Mouse (Mus musculus) liver, adult 2 months (tissue): ENCODE measurements around the gene Lmntd1. TPM values are rescaled to one million over a fixed set of nuclear protein-coding genes. Genes with fewer than 3 reads are reported as not detected.

ENCODE experiments used
- DNase-seq: peaks from one replicate; pipeline ENCODE4 v3.0.0-alpha.2; 2011; ENCODE audit warnings: low read depth, low spot score; ENCODE audit errors: extremely low read depth
- H3K27ac ChIP-seq: fragments of 200-500 bp; replicated peaks from 2 replicates; pipeline ENCODE4 v1.5.1; 2012; ENCODE audit warnings: low read depth, mild to moderate bottlenecking, control low read depth, inconsistent platforms, low read length; ENCODE audit not compliant: insufficient read depth
- H3K27me3 ChIP-seq: fragments of 200-500 bp; 2 replicates; pipeline ENCODE4 v1.6.1; 2012; ENCODE audit warnings: mild to moderate bottlenecking, moderate library complexity, low read length, inconsistent platforms; ENCODE audit not compliant: control insufficient read depth, insufficient read depth
- H3K36me3 ChIP-seq: fragments of 200-500 bp; 2 replicates; pipeline ENCODE4 v1.6.1; 2012; ENCODE audit warnings: low read length, inconsistent platforms; ENCODE audit not compliant: control insufficient read depth, insufficient read depth
- H3K4me1 ChIP-seq: fragments of 200-500 bp; 2 replicates; pipeline ENCODE4 v1.6.1; 2011; ENCODE audit warnings: low read length; ENCODE audit not compliant: control insufficient read depth, insufficient read depth
- H3K4me3 ChIP-seq: fragments of 200-500 bp; 2 replicates; pipeline ENCODE4 v1.5.1; 2011; ENCODE audit warnings: low read depth, mild to moderate bottlenecking, control low read depth, low read length, moderate library complexity; ENCODE audit not compliant: insufficient read depth
- H3K79me2 ChIP-seq: fragments of 200-500 bp; 2 replicates; pipeline ENCODE4 v1.6.1; 2012; ENCODE audit warnings: inconsistent platforms, mild to moderate bottlenecking, low read length, moderate library complexity; ENCODE audit not compliant: control insufficient read depth, insufficient read depth
- H3K9ac ChIP-seq: fragments of 200-500 bp; 2 replicates; pipeline ENCODE4 v1.6.1; 2012; ENCODE audit warnings: low read depth, mild to moderate bottlenecking, control low read depth, inconsistent platforms, low read length
- CTCF ChIP-seq: fragments of 200-500 bp; IDR thresholded peaks from 2 replicates; pipeline ENCODE4 v1.5.1; 2011; ENCODE audit warnings: low read depth, low read length, control low read depth
- POLR2A ChIP-seq: fragments of 200-500 bp; IDR thresholded peaks from 2 replicates; pipeline ENCODE4 v1.6.1; 2011; ENCODE audit warnings: low read length, control low read depth; ENCODE audit not compliant: insufficient read depth; ENCODE audit errors: extremely low read depth
- WGBS: fragments of 180-500 bp; shearing (Covaris S2); methylation state at CpG from one replicate; pipeline ENCODE4 v1.1.7; 2018; 5-methylcytosine and 5-hydroxymethylcytosine counted together
- polyA plus RNA-seq: library from polyadenylated mRNA; depleted of rRNA; stranded (reverse); fragments of >200 nt; gene quantifications from 2 replicates; pipeline ENCODE4 v1.2.3, GENCODE M21; 2012
- total RNA-seq: library from RNA; depleted of rRNA; stranded (reverse); fragments of >200 nt; gene quantifications from 2 replicates; pipeline ENCODE4 v1.2.3, GENCODE M21; 2014

Lmntd1 gene
- total and polyA plus RNA-seq, 2 experiments: not detected

DNA sequence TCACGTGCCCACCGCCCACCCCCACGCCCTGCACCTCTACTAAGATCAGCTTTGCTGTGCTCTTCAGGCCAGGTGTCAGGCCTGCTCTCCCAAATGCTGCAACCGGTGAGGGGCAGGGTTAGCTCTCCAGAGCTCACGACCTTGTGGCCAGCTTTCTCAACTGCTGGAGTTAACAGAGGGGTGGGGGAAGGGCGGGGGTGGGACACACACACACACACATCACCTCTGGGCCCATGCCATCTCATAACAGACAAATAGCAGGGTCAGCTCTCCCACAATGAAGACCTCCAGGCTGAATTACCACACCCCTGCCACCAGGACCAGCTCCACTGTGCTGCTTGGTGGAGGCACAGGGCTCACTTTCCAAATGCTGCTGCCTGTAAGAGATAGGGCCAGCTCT lies 266.5 kb downstream of the Lmntd1 start:
- peak; percentile 57 for DNase-seq

DNA sequence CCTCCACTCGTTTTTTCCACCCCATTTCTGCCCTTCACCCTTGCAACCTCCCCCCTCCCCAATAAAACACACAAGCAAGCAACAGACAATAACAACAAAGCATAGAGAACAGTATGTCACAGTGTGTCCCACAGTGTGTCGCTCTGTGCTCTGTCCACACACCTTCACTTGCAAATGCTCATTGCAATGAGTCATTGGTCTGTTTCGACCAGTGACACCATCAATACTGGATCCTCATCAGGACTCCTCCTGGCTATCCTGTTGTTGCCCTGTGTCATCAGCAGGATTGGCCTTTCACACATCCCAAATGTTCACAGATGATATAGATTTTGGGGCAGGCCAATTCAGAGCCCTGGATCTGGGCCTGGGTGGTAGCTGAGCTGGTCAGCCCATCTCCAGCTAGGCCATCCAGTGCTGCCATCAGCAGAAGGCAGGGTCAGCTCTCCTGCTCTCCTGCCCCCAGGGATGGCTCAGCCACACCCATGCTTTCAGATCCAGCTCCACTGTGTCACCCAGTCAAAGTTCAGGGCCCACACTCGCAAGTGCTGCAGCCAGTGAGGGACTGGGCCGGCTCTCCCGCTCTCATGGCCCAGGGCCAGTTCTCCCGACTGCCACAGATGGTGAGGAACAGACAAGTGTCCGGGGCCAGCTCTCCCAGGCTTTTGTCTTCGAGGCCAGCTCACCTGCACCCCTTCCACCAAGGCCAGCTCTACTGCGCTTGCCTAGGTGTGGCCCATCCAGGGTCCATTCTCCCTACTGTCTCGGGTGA lies 267.1 kb downstream of the Lmntd1 start:
- Histone ChIP-seq H3K79me2 (no peaks in the 10 kb centered on the region), H3K9ac (peak overlapping the region; percentile 44), H3K36me3 (no peaks in the 10 kb centered on the region), H3K4me1 (peaks cover 20% of the 10 kb centered on the region), H3K27me3 (no peaks in the 10 kb centered on the region), H3K27ac (peak overlapping the region; percentile 77), H3K4me3 (peak overlapping the region; percentile 12; the same call in 1 of the 2 replicates)
- TF ChIP-seq CTCF (no peak), POLR2A (no peak)
- 21% methylated on average over 11 of the region's 11 CpGs for WGBS
- DNase-seq: peak; percentile 94

More for the DNA sequence above, 266.5 kb downstream of the Lmntd1 start:
- H3K9ac ChIP-seq: peak overlapping the region; percentile 44
- H3K79me2 ChIP-seq: no peaks in the 10 kb centered on the region
- no peaks in the 10 kb centered on the region for H3K36me3 ChIP-seq
- peak overlapping the region; percentile 71 for H3K27ac ChIP-seq
- no peaks in the 10 kb centered on the region for H3K27me3 ChIP-seq
- H3K4me1 ChIP-seq: peaks cover 24% of the 10 kb centered on the region
- WGBS: 24% methylated on average over 6 of the region's 6 CpGs
- H3K4me3 ChIP-seq: peak overlapping the region; percentile 12; the same call in 1 of the 2 replicates
- no peak for TF ChIP-seq CTCF
- TF ChIP-seq POLR2A: no peak

DNA sequence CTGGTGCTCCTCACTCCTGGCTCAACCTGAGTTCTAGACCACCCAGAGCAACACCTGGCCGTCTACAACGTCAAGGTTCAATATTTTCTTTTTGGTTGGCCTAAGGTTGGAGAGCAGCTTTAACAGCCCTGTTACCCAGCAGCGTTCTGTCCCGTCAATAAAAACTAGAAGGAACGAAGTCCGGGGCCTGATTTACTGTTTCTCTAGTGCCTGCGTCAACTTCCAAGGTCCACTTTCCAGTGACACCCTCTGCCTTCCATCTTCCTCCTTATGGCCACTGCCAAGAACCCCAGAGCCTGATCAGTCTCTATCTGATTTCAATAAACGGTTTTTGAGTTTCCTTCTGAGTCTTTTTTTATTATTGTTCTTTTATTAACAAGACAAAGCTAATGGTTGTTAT lies 267.8 kb downstream of the Lmntd1 start:
- H3K79me2 ChIP-seq: no peaks in the 10 kb centered on the region
- TF ChIP-seq POLR2A (no peak), CTCF (no peak)
- H3K9ac ChIP-seq: no peak overlapping the region
- peaks cover 17% of the 10 kb centered on the region for H3K4me1 ChIP-seq
- no peaks in the 10 kb centered on the region for H3K27me3 ChIP-seq
- H3K4me3 ChIP-seq: no peak overlapping the region
- H3K36me3 ChIP-seq: no peaks in the 10 kb centered on the region
- H3K27ac ChIP-seq: peak overlapping the region; percentile 86
- 20% methylated on average over 8 of the region's 8 CpGs for WGBS
- peak; percentile 88 for DNase-seq

DNA sequence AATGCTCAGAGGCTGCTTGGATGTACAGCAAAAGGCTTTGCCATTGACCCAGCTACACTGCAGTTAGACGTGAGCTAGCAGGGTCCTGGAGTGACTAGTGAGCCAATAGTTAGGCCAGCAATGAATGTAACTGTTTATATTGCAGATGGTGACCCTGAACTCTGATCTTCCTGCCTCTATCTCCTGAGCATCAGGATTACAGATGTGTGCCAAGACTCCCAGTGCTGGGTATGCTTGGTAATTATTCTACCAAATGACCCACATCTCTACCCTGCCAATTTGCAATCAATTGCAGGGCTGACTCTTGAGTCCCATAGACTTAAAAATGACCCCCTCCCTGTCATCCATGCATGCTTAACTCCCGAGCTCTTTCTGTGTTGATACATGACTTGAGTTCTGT lies 269.4 kb downstream of the Lmntd1 start:
- Histone ChIP-seq H3K4me1 (peaks cover 18% of the 10 kb centered on the region), H3K36me3 (no peaks in the 10 kb centered on the region), H3K27me3 (no peaks in the 10 kb centered on the region), H3K4me3 (no peak overlapping the region), H3K79me2 (no peaks in the 10 kb centered on the region), H3K27ac (0 out of 2 replicates have a peak overlapping the region, but pooled peaks have one; percentile 2), H3K9ac (no peak overlapping the region)
- TF ChIP-seq POLR2A (no peak), CTCF (no peak)
- 27% methylated on average over 2 of the region's 2 CpGs for WGBS
- DNase-seq: peak; percentile 97

DNA sequence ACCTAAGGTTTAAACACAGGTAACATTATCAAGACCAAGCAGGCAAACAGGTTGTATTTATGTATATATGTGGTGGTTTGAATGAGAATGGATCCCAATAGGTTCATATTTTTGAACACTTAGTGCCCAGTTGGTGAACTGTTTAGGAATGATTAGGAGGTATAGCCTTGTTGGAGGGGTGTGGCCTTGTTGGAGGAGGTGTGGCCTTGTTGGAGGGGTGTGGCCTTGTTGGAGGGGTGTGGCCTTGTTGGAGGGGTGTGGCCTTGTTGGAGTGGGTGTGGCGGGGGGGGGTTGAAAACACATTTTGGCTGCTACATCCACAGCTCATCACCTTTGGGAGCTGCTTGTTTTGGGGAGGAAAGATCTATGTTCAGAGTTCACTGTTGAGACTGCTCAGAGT lies 270.7 kb downstream of the Lmntd1 start:
- 59% methylated on average over 1 of the region's 1 CpGs for WGBS
- TF ChIP-seq CTCF (no peak), POLR2A (no peak)
- H3K4me1 ChIP-seq: peaks cover 27% of the 10 kb centered on the region
- no peak overlapping the region for H3K4me3 ChIP-seq
- H3K79me2 ChIP-seq: no peaks in the 10 kb centered on the region
- peak; percentile 22 for DNase-seq
- H3K9ac ChIP-seq: no peak overlapping the region
- H3K27me3 ChIP-seq: no peaks in the 10 kb centered on the region
- H3K27ac ChIP-seq: no peak overlapping the region
- H3K36me3 ChIP-seq: no peaks in the 10 kb centered on the region

DNA sequence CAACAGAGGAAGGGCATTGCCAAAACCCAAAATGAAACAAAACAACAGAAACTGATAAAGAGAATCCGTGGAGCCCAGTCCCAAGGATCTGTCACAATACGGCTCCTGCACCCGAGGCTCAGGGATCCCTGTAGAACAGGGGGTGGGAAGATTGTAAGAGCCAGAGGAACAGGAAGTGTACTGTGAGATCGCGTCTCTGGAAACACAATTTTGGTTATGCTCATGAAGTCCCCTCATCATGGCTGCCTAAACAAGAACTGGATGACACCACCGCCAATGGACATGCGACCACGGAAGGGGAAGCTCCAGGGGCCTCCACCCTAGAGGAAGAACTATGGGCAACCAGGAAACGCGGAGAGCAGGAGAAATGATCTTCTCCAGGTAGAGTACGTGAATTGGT lies 271.3 kb downstream of the Lmntd1 start:
- H3K4me1 ChIP-seq: peaks cover 31% of the 10 kb centered on the region
- no peaks in the 10 kb centered on the region for H3K36me3 ChIP-seq
- H3K27ac ChIP-seq: no peak overlapping the region
- no peak overlapping the region for H3K4me3 ChIP-seq
- no peak for DNase-seq
- no peaks in the 10 kb centered on the region for H3K79me2 ChIP-seq
- no peak overlapping the region for H3K9ac ChIP-seq
- H3K27me3 ChIP-seq: no peaks in the 10 kb centered on the region
- WGBS: 80% methylated on average over 11 of the region's 11 CpGs
- TF ChIP-seq CTCF: no peak
- no peak for TF ChIP-seq POLR2A
